Mouse (Mus musculus) G1E (cell line): ENCODE results near the gene Usmg5. TPM values are rescaled to one million over a fixed set of nuclear protein-coding genes. Genes with fewer than 3 reads are reported as not detected.
A peak's percentile ranks its signal among the peaks of the same experiment; 100 is the strongest.

ENCODE experiments used
- ATAC-seq: 2 replicates; pipeline ENCODE4 v1.8.0; 2016; ENCODE audit warnings: mild to moderate bottlenecking; ENCODE audit not compliant: insufficient number of reproducible peaks, poor library complexity, low FRiP score, severe bottlenecking; ENCODE audit errors: extremely low read depth
- DNase-seq: peaks from one replicate; pipeline ENCODE4 v3.0.0; 2012; ENCODE audit warnings: low spot score
- H3K27me3 ChIP-seq: 2 replicates; pipeline ENCODE4 v1.6.1; 2012; ENCODE audit warnings: mild to moderate bottlenecking, low read length, inconsistent platforms; ENCODE audit not compliant: insufficient read depth
- H3K36me3 ChIP-seq: replicated peaks from 2 replicates; pipeline ENCODE3; 2012; ENCODE audit warnings: mild to moderate bottlenecking, inconsistent platforms
- H3K4me1 ChIP-seq: 2 replicates; pipeline ENCODE4 v1.6.1; 2012; ENCODE audit warnings: low read depth, low read length, inconsistent platforms, mixed read lengths; ENCODE audit not compliant: insufficient read depth
- H3K4me3 ChIP-seq: 2 replicates; pipeline ENCODE4 v1.5.1; 2012; ENCODE audit warnings: low read depth, mild to moderate bottlenecking, inconsistent platforms, low read length, moderate library complexity, mixed read lengths
- H3K9me3 ChIP-seq: replicated peaks from 2 replicates; pipeline ENCODE4 v1.6.1; 2012; ENCODE audit warnings: inconsistent platforms
- CTCF ChIP-seq: IDR thresholded peaks from 2 replicates; pipeline ENCODE4 v1.5.1; 2012; ENCODE audit warnings: low read depth, low read length, inconsistent platforms, mixed read lengths
- GATA1 ChIP-seq: IDR thresholded peaks from 2 replicates; pipeline ENCODE4 v1.6.1; 2012; ENCODE audit warnings: borderline replicate concordance, low read length, inconsistent platforms, mixed read lengths
- GATA2 ChIP-seq: IDR thresholded peaks from 2 replicates; pipeline ENCODE4 v1.6.1; 2012; ENCODE audit warnings: low read depth, low read length, inconsistent platforms, borderline replicate concordance
- POLR2AphosphoS5 ChIP-seq: IDR thresholded peaks from 2 replicates; pipeline ENCODE4 v1.6.1; 2012; ENCODE audit warnings: low read depth, low read length, inconsistent platforms; ENCODE audit not compliant: insufficient replicate concordance
- TAL1 ChIP-seq: conservative IDR thresholded peaks from 2 replicates; pipeline ENCODE4 v1.6.1; 2012; ENCODE audit warnings: low read depth, low read length, inconsistent platforms, mixed read lengths
- polyA plus RNA-seq: library from polyadenylated mRNA; stranded (reverse); fragments of >175 nt; gene quantifications from 2 replicates; pipeline ENCODE4 v1.2.3, GENCODE M21; 2012
- total RNA-seq, 2 experiments: library from RNA; stranded (forward) in 1 of 2; stranded (reverse) in 1 of 2; fragments of 200-1000 nt in 1 of 2; fragments of >200 nt in 1 of 2; fragmentation: Nextera tagmentation in 1 of 2; gene quantifications; 2 replicates each; pipeline ENCODE4 v1.2.3; 2014 to 2017

The Usmg5 gene
- total and polyA plus RNA-seq, 3 experiments: 27.1 to 1,170 (median 195) TPM

- Histone ChIP-seq H3K36me3 (peaks cover 100% of the 10 kb centered on the region), H3K27me3 (no peaks in the 10 kb centered on the region), H3K4me1 (no peaks in the 10 kb centered on the region; the same call in 1 of the 2 replicates), H3K4me3 (no peak overlapping the region), H3K9me3 (no peaks in the 10 kb centered on the region)
- TF ChIP-seq POLR2AphosphoS5 (no peak), GATA2 (no peak), GATA1 (no peak), CTCF (no peak), TAL1 (no peak)
- no peak for DNase-seq
- ATAC-seq: no peak
Observed at GRCm38 (mm10) chr19:47104641-47105271, 14.3 kb upstream of the Usmg5 start.

DNA sequence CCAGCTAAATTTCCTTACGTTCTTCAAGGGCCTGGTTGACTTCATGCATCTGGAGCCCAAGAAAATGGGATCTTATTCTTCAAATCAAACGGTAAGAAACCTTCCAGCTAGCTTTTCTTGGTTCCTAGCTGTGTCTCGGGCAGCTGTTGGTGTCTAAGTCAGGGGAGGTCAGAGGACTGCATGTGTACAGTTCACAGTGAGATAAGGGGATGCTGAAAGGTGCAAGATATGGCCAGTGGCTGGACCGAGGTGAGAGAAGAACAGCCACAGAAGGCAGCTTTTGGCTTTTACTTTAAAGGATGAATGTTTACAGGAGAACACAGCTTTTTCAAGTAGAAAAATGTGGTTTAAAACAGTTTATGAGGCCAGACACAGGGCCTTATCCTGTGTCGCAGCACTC is 10.6 kb upstream of the Usmg5 start:
- Histone ChIP-seq H3K4me3 (no peak overlapping the region), H3K36me3 (peaks cover 100% of the 10 kb centered on the region), H3K27me3 (no peaks in the 10 kb centered on the region), H3K9me3 (no peaks in the 10 kb centered on the region), H3K4me1 (peaks cover 11% of the 10 kb centered on the region)
- ATAC-seq (no peak), DNase-seq (no peak)
- TF ChIP-seq GATA1: no peak
- no peak for TF ChIP-seq POLR2AphosphoS5
- no peak for TF ChIP-seq TAL1
- no peak for TF ChIP-seq GATA2
- no peak for TF ChIP-seq CTCF

- Histone ChIP-seq H3K4me3 (peak overlapping the region; percentile 91), H3K4me1 (peaks cover 34% of the 10 kb centered on the region), H3K9me3 (no peaks in the 10 kb centered on the region), H3K36me3 (peaks cover 61% of the 10 kb centered on the region), H3K27me3 (no peaks in the 10 kb centered on the region)
- TF ChIP-seq TAL1 (no peak), GATA2 (no peak), GATA1 (no peak), CTCF (no peak), POLR2AphosphoS5 (no peak)
- ATAC-seq: no peak
- DNase-seq: peak; percentile 31
Observed at GRCm38 (mm10) chr19:47089718-47090525, 525 bp downstream of the Usmg5 start.

DNA sequence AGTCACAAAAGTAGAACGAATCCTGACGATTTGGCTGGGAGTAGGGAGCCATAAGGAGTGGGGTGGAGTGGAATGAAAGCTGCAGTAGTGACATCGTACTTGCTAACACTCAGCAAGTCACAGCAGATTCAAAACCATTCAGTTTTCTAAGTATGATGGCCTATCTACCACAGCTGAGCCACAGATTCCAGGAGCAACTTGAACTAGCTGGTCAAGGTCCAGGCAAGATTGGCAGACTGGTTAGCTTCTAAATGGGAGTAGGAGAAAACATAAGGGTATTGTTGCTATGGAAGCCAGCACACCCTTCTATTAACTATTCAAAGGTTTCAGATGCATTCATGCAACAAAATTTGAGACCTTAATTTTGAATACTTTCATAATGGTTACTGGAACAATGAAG is 2.2 kb downstream of the Usmg5 start:
- Histone ChIP-seq H3K4me1 (peaks cover 28% of the 10 kb centered on the region), H3K4me3 (no peak overlapping the region; the same call in 1 of the 2 replicates), H3K27me3 (no peaks in the 10 kb centered on the region), H3K36me3 (peaks cover 60% of the 10 kb centered on the region), H3K9me3 (no peaks in the 10 kb centered on the region)
- no peak for TF ChIP-seq POLR2AphosphoS5
- TF ChIP-seq GATA2: no peak
- TF ChIP-seq TAL1: no peak
- no peak for TF ChIP-seq CTCF
- no peak for TF ChIP-seq GATA1
- DNase-seq (no peak), ATAC-seq (no peak)

- TF ChIP-seq CTCF (no peak), POLR2AphosphoS5 (no peak), TAL1 (no peak)
- peak; percentile 87 for DNase-seq
- Histone ChIP-seq H3K36me3 (peaks cover 45% of the 10 kb centered on the region), H3K4me1 (peaks cover 19% of the 10 kb centered on the region), H3K4me3 (peak overlapping the region; percentile 91), H3K27me3 (no peaks in the 10 kb centered on the region; the same call in 1 of the 2 replicates), H3K9me3 (no peaks in the 10 kb centered on the region)
- ATAC-seq: peak; percentile 88
Observed at GRCm38 (mm10) chr19:47067924-47068611, 22.4 kb downstream of the Usmg5 start.
